Mouse (Mus musculus): Measurements from ENCODE around the gene Zscan2. TPM values are rescaled to one million over a fixed set of nuclear protein-coding genes. Genes with fewer than 3 reads are reported as not detected.

The Zscan2 gene
- polyA plus RNA-seq, 1 experiment from 2014 or later: 1.4 TPM

- Histone ChIP-seq H3K4me2 (ENCODE audit: low read depth, low read length) (no peak overlapping the region), H3K27me3 (ENCODE audit: control insufficient read depth, insufficient read depth, low read length) (no peaks in the 10 kb centered on the region), H3K9me3 (replicated peaks; ENCODE audit: control insufficient read depth, low read length) (no peaks in the 10 kb centered on the region), H3K36me3 (ENCODE audit: control insufficient read depth, insufficient read depth, low read length) (no peaks in the 10 kb centered on the region), H3K27ac (ENCODE audit: low read length) (0 out of 2 replicates have a peak overlapping the region, but pooled peaks have one; percentile 2), H3K4me1 (ENCODE audit: control insufficient read depth, insufficient read depth, low read length) (no peaks in the 10 kb centered on the region), H3K9ac (ENCODE audit: low read length) (no peak overlapping the region), H3K4me3 (replicated peaks; ENCODE audit: low read length) (no peak overlapping the region)
- WGBS: 60% methylated on average over 5 of the region's 5 CpGs
- ATAC-seq (ENCODE audit: insufficient read depth, low FRiP score): no peak
These were observed 58.9 kb downstream of the Zscan2 start for GRCm38 (mm10) chr7:80919647-80920008.

DNA sequence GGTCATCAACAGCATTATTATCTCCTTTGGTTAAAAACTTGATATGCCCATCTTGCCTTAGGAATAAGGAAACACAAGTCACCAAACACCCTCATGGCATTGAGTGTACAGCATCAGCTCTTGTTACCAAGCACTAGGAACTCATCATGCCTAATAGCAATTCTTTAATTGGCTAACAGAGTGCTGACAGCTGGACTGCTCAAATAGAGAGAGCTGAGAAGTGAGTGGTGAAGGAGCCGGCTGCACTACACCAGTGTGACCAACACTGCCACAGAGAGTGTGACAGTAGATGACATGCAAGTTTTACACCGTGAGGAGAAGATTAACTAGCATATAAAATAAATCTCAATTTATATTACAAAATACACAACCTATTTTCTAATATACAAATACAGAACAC, 62.4 kb downstream of the Zscan2 start:
- Histone ChIP-seq H3K9me3 (replicated peaks; ENCODE audit: control insufficient read depth, low read length) (no peaks in the 10 kb centered on the region), H3K4me3 (replicated peaks; ENCODE audit: low read length) (no peak overlapping the region), H3K9ac (ENCODE audit: low read length) (no peak overlapping the region), H3K27ac (ENCODE audit: low read length) (no peak overlapping the region), H3K36me3 (ENCODE audit: control insufficient read depth, insufficient read depth, low read length) (no peaks in the 10 kb centered on the region; the same call in 1 of the 2 replicates), H3K4me2 (ENCODE audit: low read depth, low read length) (no peak overlapping the region), H3K4me1 (ENCODE audit: control insufficient read depth, insufficient read depth, low read length) (no peaks in the 10 kb centered on the region), H3K27me3 (ENCODE audit: control insufficient read depth, insufficient read depth, low read length) (no peaks in the 10 kb centered on the region)
- 84% methylated on average over 2 of the region's 2 CpGs for WGBS
- ATAC-seq (ENCODE audit: insufficient read depth, low FRiP score): no peak

Other genes with a start within 250 kb of the Zscan2 start
- 15.6 and 19.1 TPM in 2 replicates for gene Crtc3, start 172.0 kb upstream of the Zscan2 start, polyA plus RNA-seq (2015; fragmentation: Nextera tagmentation; extraction: Ambion mirVana)
- 99.2 and 106 TPM in 2 replicates for gene Iqgap1, start 34.9 kb upstream of the Zscan2 start, polyA plus RNA-seq (2015; fragmentation: Nextera tagmentation; extraction: Ambion mirVana)
- gene Wdr73, start 40.3 kb downstream of the Zscan2 start, polyA plus RNA-seq (2015; fragmentation: Nextera tagmentation; extraction: Ambion mirVana): 25.2 and 29.1 TPM in 2 replicates
- gene Nmb, start 44.2 kb downstream of the Zscan2 start, polyA plus RNA-seq (2015; fragmentation: Nextera tagmentation; extraction: Ambion mirVana): 3.5 and 4.4 TPM in 2 replicates
- gene Sec11a, start 86.9 kb downstream of the Zscan2 start, polyA plus RNA-seq (2015; fragmentation: Nextera tagmentation; extraction: Ambion mirVana): 227 and 228 TPM in 2 replicates
- 11.5 and 12.1 TPM in 2 replicates for gene Zfp592, start 132.8 kb downstream of the Zscan2 start, polyA plus RNA-seq (2015; fragmentation: Nextera tagmentation; extraction: Ambion mirVana)
- 0.57 and 1.9 TPM in 2 replicates for gene Alpk3, start 196.7 kb downstream of the Zscan2 start, polyA plus RNA-seq (2015; fragmentation: Nextera tagmentation; extraction: Ambion mirVana)

All from stomach, embryonic 16.5 days (tissue).